Mouse (Mus musculus) small intestine, adult 2 months (tissue): ENCODE results near the gene Csf2rb.

Experiments
- CTCF ChIP-seq: fragments of 200-500 bp; IDR thresholded peaks from 2 replicates; pipeline ENCODE4 v1.5.1; 2012; ENCODE audit warnings: low read depth, mild to moderate bottlenecking, control low read depth, inconsistent platforms, low read length, moderate library complexity, mixed read lengths; ENCODE audit not compliant: insufficient replicate concordance, insufficient read length; ENCODE audit errors: extremely low read depth
- POLR2A ChIP-seq: fragments of 200-500 bp; IDR thresholded peaks from 2 replicates; pipeline ENCODE4 v1.6.1; 2012; ENCODE audit warnings: low read depth, mild to moderate bottlenecking, control low read depth, inconsistent platforms, low read length, moderate library complexity

GRCm38 (mm10) chr15:78332981-78333380, 7.4 kb downstream of the Csf2rb start:
- no peak for TF ChIP-seq POLR2A
- no peak for TF ChIP-seq CTCF
